Mouse (Mus musculus): Measurements from ENCODE around the gene Tent4a. TPM values are rescaled to one million over a fixed set of nuclear protein-coding genes. Genes with fewer than 3 reads are reported as not detected.

Gene Tent4a
- polyA plus RNA-seq, 1 experiment, result 1.1 TPM

DNA sequence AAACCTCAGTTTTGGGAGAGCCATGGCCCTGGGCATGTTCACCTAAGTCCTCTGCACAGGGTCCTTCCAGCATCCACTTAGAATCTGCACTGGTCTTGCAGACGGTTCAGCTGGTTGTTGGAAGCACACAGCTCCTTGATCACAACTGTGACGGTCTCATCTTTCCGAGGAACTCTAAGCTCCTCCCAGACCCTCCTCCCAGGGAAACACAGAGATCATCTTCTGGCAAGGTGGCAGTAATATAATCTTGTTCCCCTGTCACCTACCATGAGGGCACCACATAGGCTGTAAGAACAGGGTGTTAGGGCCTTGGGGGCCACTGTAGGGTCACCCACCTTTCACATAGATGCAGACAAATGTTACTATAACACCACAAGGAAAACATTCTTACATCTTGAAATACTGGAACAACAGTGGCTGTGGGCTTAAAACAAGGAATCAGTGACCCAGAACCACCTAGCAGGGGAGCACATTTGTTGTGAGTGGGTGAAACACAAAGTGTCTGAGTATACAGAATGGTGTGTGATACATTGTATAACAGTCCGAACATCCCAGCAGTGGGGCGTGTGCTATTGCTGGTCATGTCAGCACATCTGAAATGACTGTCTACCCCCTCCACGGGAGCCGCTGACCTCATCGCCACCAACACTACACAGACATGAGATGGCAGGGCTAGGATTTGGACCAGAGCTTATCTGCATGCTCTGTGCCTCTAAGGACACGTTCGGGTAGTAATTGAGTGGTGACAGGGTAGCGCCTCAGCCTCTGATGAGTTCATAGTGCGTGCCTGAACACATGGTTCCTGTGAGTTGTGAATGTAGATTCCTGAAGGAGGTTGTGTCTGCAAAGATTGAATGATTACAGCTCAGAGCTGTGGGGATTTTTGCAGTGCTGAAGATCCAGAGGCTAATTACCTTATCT lies 28.5 kb upstream of the Tent4a start:
- H3K36me3 ChIP-seq (ENCODE audit: control insufficient read depth), result no peaks in the 10 kb centered on the region
- no peak overlapping the region for H3K4me3 ChIP-seq (replicated peaks)
- no peaks in the 10 kb centered on the region for H3K27me3 ChIP-seq (ENCODE audit: control insufficient read depth)
- H3K9me3 ChIP-seq (ENCODE audit: control insufficient read depth, low read length), result no peaks in the 10 kb centered on the region
- TF ChIP-seq TAL1 (IDR thresholded peaks at IDR 0.05; ENCODE audit: low read length) (no peak), GATA1 (IDR thresholded peaks at IDR 0.05; ENCODE audit: low read length) (no peak)
- peaks cover 3% of the 10 kb centered on the region; the same call in 1 of the 2 replicates for H3K4me1 ChIP-seq (ENCODE audit: control insufficient read depth)

DNA sequence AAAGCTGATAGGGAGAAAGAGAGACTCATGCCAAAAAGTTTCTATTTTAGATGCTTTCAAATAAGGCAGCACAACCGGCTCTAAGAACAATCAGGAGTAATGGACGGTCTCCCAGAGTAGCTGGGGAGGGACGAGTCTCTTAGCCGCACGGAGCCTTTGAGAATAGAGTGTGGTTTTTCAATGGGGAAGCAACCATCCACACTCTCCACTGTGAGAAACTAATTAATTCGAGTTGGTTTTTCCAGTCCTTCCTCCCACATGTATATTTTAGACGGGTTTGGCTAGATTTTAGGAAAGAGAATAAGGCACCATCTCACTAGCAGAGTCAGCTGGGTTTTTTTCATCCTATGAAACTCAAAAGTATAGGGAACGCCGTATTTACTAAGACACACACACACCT lies 27.6 kb upstream of the Tent4a start:
- Histone ChIP-seq H3K4me3 (replicated peaks) (no peak overlapping the region), H3K4me1 (ENCODE audit: control insufficient read depth) (peaks cover 3% of the 10 kb centered on the region; the same call in 1 of the 2 replicates), H3K9me3 (ENCODE audit: control insufficient read depth, low read length) (no peaks in the 10 kb centered on the region), H3K36me3 (ENCODE audit: control insufficient read depth) (no peaks in the 10 kb centered on the region), H3K27me3 (ENCODE audit: control insufficient read depth) (no peaks in the 10 kb centered on the region)
- TF ChIP-seq TAL1 (IDR thresholded peaks at IDR 0.05; ENCODE audit: low read length), result no peak

DNA sequence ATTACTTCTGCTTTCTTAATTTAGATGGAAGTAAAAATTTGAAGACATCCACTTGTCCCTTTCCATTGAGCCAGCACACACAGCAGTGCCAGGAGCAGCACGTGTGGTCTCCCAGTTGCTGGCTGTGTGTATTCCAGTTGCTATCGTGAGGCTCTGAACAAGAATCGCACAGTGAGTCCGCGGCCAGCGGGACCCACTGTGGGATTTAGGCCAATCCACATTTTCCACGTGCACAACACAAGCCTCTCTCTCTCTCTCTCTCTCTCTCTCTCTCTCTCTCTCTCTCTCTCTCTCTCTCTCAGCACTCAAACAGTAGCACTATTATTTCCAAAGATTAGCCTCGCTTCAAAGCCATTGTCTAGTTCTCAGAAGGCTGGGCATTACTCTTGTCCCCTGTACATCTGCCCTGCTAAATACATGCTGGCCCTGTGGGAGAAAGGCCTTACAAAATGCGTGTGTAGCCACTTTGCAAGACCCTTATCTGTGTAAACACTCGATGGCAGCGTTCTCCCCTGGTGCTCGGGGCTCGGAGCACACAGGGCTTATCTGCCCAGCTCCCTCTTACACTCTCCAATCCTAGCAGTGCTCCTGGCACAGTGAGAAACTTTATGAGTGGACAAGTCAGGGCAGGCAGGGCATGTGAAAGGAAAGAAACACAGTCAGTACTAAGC lies 25.0 kb upstream of the Tent4a start:
- Histone ChIP-seq H3K4me3 (replicated peaks) (no peak overlapping the region), H3K9me3 (ENCODE audit: control insufficient read depth, low read length) (no peaks in the 10 kb centered on the region), H3K36me3 (ENCODE audit: control insufficient read depth) (no peaks in the 10 kb centered on the region), H3K4me1 (ENCODE audit: control insufficient read depth) (peaks cover 6% of the 10 kb centered on the region), H3K27me3 (ENCODE audit: control insufficient read depth) (no peaks in the 10 kb centered on the region)
- no peak for TF ChIP-seq TAL1 (IDR thresholded peaks at IDR 0.05; ENCODE audit: low read length)
- no peak for TF ChIP-seq GATA1 (IDR thresholded peaks at IDR 0.05; ENCODE audit: low read length)

DNA sequence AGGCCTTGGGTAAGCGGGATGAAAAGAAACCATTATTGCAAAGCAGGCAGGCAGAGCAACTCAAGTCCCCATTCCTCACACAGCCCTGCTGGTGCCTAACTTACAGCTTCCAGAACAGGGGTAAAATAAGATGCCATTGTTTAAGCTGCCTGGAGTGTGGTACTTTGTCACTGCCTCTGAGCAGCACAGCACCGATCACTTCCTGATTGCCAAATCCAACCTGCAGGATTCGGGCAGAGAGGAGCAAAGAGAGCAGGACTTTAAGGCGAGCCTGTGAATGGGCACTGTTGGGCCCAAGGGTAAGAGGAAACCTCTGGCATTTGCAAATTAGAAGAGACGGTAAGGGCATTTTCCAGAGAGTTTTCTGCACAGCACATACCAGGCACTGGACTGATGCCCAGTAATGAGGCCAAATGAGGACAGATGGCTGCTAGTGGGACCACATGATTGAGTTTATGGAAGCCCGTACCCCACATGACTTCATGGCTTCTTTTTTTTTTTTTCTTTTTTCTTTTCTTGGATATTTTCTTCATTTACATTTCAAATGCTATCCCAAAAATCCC lies 23.8 kb upstream of the Tent4a start:
- Histone ChIP-seq H3K36me3 (ENCODE audit: control insufficient read depth) (no peaks in the 10 kb centered on the region), H3K4me1 (ENCODE audit: control insufficient read depth) (peaks cover 6% of the 10 kb centered on the region), H3K9me3 (ENCODE audit: control insufficient read depth, low read length) (no peaks in the 10 kb centered on the region), H3K27me3 (ENCODE audit: control insufficient read depth) (no peaks in the 10 kb centered on the region), H3K4me3 (replicated peaks) (no peak overlapping the region)
- TF ChIP-seq TAL1 (IDR thresholded peaks at IDR 0.05; ENCODE audit: low read length) (no peak), GATA1 (IDR thresholded peaks at IDR 0.05; ENCODE audit: low read length) (no peak)

GRCm38 (mm10) chr13:69556728-69557127 lies 22.3 kb upstream of the Tent4a start:
- TF ChIP-seq TAL1 (IDR thresholded peaks at IDR 0.05; ENCODE audit: low read length), result no peak
- no peak for TF ChIP-seq GATA1 (IDR thresholded peaks at IDR 0.05; ENCODE audit: low read length)
- Histone ChIP-seq H3K27me3 (ENCODE audit: control insufficient read depth) (no peaks in the 10 kb centered on the region), H3K4me1 (ENCODE audit: control insufficient read depth) (peaks cover 6% of the 10 kb centered on the region), H3K4me3 (replicated peaks) (no peak overlapping the region), H3K9me3 (ENCODE audit: control insufficient read depth, low read length) (no peaks in the 10 kb centered on the region), H3K36me3 (ENCODE audit: control insufficient read depth) (no peaks in the 10 kb centered on the region)

DNA sequence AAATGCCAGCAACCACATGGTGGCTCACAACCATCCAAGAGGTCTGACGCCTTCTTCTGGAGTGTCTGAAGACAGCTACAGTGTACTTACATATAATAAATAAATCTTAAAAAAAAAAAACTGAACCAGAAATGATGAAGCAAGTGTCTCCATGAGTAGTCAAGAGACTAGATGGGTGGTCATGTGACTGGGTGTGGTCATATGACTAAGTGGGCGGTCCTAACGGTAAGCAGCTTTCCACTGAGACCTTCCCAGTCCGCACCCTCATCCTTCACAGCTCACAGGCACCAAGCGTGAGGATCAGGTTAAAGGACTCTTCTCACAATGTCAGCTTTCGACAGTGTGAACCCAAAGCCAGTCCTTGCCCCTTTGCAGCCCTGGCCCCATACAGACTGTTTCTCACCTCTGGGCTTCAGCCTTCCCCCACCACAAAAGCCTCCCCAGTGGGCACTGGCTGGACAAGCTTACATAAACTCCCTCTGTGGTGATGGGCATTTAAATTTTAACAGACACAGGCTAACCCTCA lies 21.6 kb upstream of the Tent4a start:
- no peak for TF ChIP-seq TAL1 (IDR thresholded peaks at IDR 0.05; ENCODE audit: low read length)
- TF ChIP-seq GATA1 (IDR thresholded peaks at IDR 0.05; ENCODE audit: low read length), result no peak
- no peaks in the 10 kb centered on the region for H3K36me3 ChIP-seq (ENCODE audit: control insufficient read depth)

GRCm38 (mm10) chr13:69555045-69555444 lies 20.6 kb upstream of the Tent4a start:
- no peaks in the 10 kb centered on the region for H3K9me3 ChIP-seq (ENCODE audit: control insufficient read depth, low read length)
- peaks cover 6% of the 10 kb centered on the region for H3K4me1 ChIP-seq (ENCODE audit: control insufficient read depth)
- H3K36me3 ChIP-seq (ENCODE audit: control insufficient read depth), result no peaks in the 10 kb centered on the region
- no peaks in the 10 kb centered on the region for H3K27me3 ChIP-seq (ENCODE audit: control insufficient read depth)
- no peak for TF ChIP-seq TAL1 (IDR thresholded peaks at IDR 0.05; ENCODE audit: low read length)
- no peak for TF ChIP-seq GATA1 (IDR thresholded peaks at IDR 0.05; ENCODE audit: low read length)
- no peak overlapping the region for H3K4me3 ChIP-seq (replicated peaks)

More for the DNA sequence above, 21.6 kb upstream of the Tent4a start:
- no peak overlapping the region for H3K4me3 ChIP-seq (replicated peaks)
- no peaks in the 10 kb centered on the region for H3K27me3 ChIP-seq (ENCODE audit: control insufficient read depth)
- peaks cover 6% of the 10 kb centered on the region for H3K4me1 ChIP-seq (ENCODE audit: control insufficient read depth)
- no peaks in the 10 kb centered on the region for H3K9me3 ChIP-seq (ENCODE audit: control insufficient read depth, low read length)

- Histone ChIP-seq H3K4me3 (replicated peaks) (no peak overlapping the region), H3K4me1 (ENCODE audit: control insufficient read depth) (peaks cover 3% of the 10 kb centered on the region), H3K27me3 (ENCODE audit: control insufficient read depth) (no peaks in the 10 kb centered on the region), H3K9me3 (ENCODE audit: control insufficient read depth, low read length) (no peaks in the 10 kb centered on the region), H3K36me3 (ENCODE audit: control insufficient read depth) (no peaks in the 10 kb centered on the region)
- TF ChIP-seq GATA1 (IDR thresholded peaks at IDR 0.05; ENCODE audit: low read length) (no peak), TAL1 (IDR thresholded peaks at IDR 0.05; ENCODE audit: low read length) (no peak)
Measured at GRCm38 (mm10) chr13:69554255-69554654, 19.8 kb upstream of the Tent4a start.

- H3K4me1 ChIP-seq (ENCODE audit: control insufficient read depth), result peaks cover 3% of the 10 kb centered on the region
- H3K36me3 ChIP-seq (ENCODE audit: control insufficient read depth), result no peaks in the 10 kb centered on the region
- H3K27me3 ChIP-seq (ENCODE audit: control insufficient read depth), result no peaks in the 10 kb centered on the region
- H3K9me3 ChIP-seq (ENCODE audit: control insufficient read depth, low read length), result no peaks in the 10 kb centered on the region
- TF ChIP-seq GATA1 (IDR thresholded peaks at IDR 0.05; ENCODE audit: low read length) (no peak), TAL1 (IDR thresholded peaks at IDR 0.05; ENCODE audit: low read length) (no peak)
- H3K4me3 ChIP-seq (replicated peaks), result no peak overlapping the region
Measured at GRCm38 (mm10) chr13:69553024-69553423, 18.6 kb upstream of the Tent4a start.
